In the genomic region with DNA sequence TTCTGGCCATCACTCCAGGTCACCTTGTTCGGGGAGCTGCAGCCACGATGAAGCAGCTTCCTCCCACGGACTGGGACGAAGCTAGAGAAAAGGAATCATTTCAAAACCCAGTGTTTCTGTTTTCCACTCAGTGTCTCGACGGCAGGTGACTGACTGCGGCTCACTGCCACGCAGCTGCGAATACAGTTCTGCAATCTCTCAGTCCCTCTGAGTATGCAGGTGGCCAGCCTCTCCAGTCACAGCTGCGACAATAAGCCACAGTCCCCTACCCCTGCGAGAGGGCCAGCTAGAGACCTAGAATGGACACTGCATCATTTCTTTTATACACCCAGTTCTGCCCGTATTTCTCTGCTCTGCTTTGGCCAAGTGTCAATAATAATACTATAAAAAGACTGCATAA, we compare ENCODE assay signal across 23 mouse cellular contexts. TPM values are rescaled to one million over a fixed set of nuclear protein-coding genes. Genes with fewer than 3 reads are reported as not detected.
DNase-seq lines count a peak whose midpoint lies in the region; ATAC-seq and TF ChIP-seq lines count a peak whose summit lies in the region.
"Had no signal": no experiment of that assay in that cellular context is flagged by ENCODE, and none has a peak within 500 bp of the region (broad histone marks: within the 10 kb centered on the region; RNA-seq: fewer than 3 reads in every experiment).

No protein-coding gene starts in this region.

- 48% methylated on average over 12 of the region's 12 CpGs for whole genome bisulfite sequencing in kidney, postnatal 0 days
- 71% methylated on average over 12 of the region's 12 CpGs for WGBS in limb, embryonic 11.5 days
- WGBS in limb, embryonic 15.5 days, result 39% methylated on average over 12 of the region's 12 CpGs

- intact Hi-C loops in gastrocnemius, adult 2 months (cut with DNase I), result no loop called here

- no peak overlapping the region for H3K4me2 ChIP-seq in kidney, postnatal 0 days (ENCODE audit: low read length)
- no peak overlapping the region for H3K4me2 ChIP-seq in limb, embryonic 11.5 days (ENCODE audit: low read depth, severe bottlenecking)
- no peak overlapping the region for H3K4me2 ChIP-seq in limb, embryonic 15.5 days
- H3K4me2 ChIP-seq: forebrain, embryonic 15.5 days; heart, embryonic 13.5 days; hindbrain, embryonic 12.5 days had no signal

- no peak overlapping the region for H3K9ac ChIP-seq in kidney, postnatal 0 days (ENCODE audit: low read depth, low read length)
- no peak overlapping the region for H3K9ac ChIP-seq in limb, embryonic 11.5 days (ENCODE audit: low read length)
- no peak overlapping the region for H3K9ac ChIP-seq in limb, embryonic 15.5 days
- H3K9ac ChIP-seq: forebrain, embryonic 15.5 days; heart, embryonic 13.5 days; hindbrain, embryonic 12.5 days had no signal

- H3K27ac ChIP-seq in kidney, postnatal 0 days, result no peak overlapping the region
- 0 out of 2 replicates have a peak overlapping the region, but pooled peaks have one; percentile 14 for H3K27ac ChIP-seq in limb, embryonic 11.5 days (replicated peaks; ENCODE audit: low read depth, low read length)
- H3K27ac ChIP-seq in limb, embryonic 15.5 days, result 0 out of 2 replicates have a peak overlapping the region, but pooled peaks have one; percentile 14
- H3K27ac ChIP-seq in gastrocnemius, adult 2 months, result no peak overlapping the region
- H3K27ac ChIP-seq: forebrain, embryonic 15.5 days; heart, embryonic 13.5 days; hindbrain, embryonic 12.5 days had no signal

- no peaks in the 10 kb centered on the region for H3K27me3 ChIP-seq in kidney, postnatal 0 days (ENCODE audit: insufficient read depth, low read length)
- H3K27me3 ChIP-seq in limb, embryonic 11.5 days (ENCODE audit: control insufficient read depth, insufficient read depth, low read length), result no peaks in the 10 kb centered on the region
- no peaks in the 10 kb centered on the region for H3K27me3 ChIP-seq in limb, embryonic 15.5 days
- H3K27me3 ChIP-seq: forebrain, embryonic 15.5 days; heart, embryonic 13.5 days; hindbrain, embryonic 12.5 days had no signal

- no peaks in the 10 kb centered on the region for H3K9me3 ChIP-seq in kidney, postnatal 0 days (replicated peaks; ENCODE audit: low read length)
- no peaks in the 10 kb centered on the region for H3K9me3 ChIP-seq in limb, embryonic 11.5 days (ENCODE audit: control insufficient read depth, low read length)
- H3K9me3 ChIP-seq in limb, embryonic 15.5 days, result no peaks in the 10 kb centered on the region
- H3K9me3 ChIP-seq: forebrain, embryonic 15.5 days; G1E; heart, embryonic 13.5 days; hindbrain, embryonic 12.5 days had no signal

- TF ChIP-seq CTCF in kidney, postnatal 0 days (IDR thresholded peaks at IDR 0.05; ENCODE audit: low read depth), result no peak
- TF ChIP-seq CTCF in gastrocnemius, adult 2 months (IDR thresholded peaks at IDR 0.05), result no peak

- no peaks in the 10 kb centered on the region for H3K4me1 ChIP-seq in kidney, postnatal 0 days (replicated peaks; ENCODE audit: insufficient read depth, low read length)
- peaks cover 7% of the 10 kb centered on the region; the same call in 1 of the 2 replicates for H3K4me1 ChIP-seq in limb, embryonic 11.5 days (ENCODE audit: control insufficient read depth, insufficient read depth, low read length)
- peaks cover 32% of the 10 kb centered on the region for H3K4me1 ChIP-seq in limb, embryonic 15.5 days
- H3K4me1 ChIP-seq: heart, embryonic 13.5 days had no signal

- ATAC-seq in kidney, postnatal 0 days (replicated peaks; ENCODE audit: low FRiP score, low read depth), result no peak
- ATAC-seq in limb, embryonic 11.5 days (ENCODE audit: insufficient number of reproducible peaks, low FRiP score, low TSS enrichment, low read depth), result no peak
- ATAC-seq in limb, embryonic 15.5 days (ENCODE audit: insufficient number of reproducible peaks, low FRiP score, low TSS enrichment, low read depth), result 0 out of 2 replicates have a peak, but pooled peaks have one; percentile 35
- ATAC-seq: forebrain, embryonic 15.5 days; hindbrain, embryonic 16.5 days; inflammation-experienced regulatory T-cells, adult 6 months had no signal

- H3K36me3 ChIP-seq in kidney, postnatal 0 days (ENCODE audit: insufficient read depth, low read length), result no peaks in the 10 kb centered on the region
- no peaks in the 10 kb centered on the region for H3K36me3 ChIP-seq in limb, embryonic 11.5 days (ENCODE audit: control insufficient read depth, insufficient read depth, low read length)
- no peaks in the 10 kb centered on the region for H3K36me3 ChIP-seq in limb, embryonic 15.5 days
- H3K36me3 ChIP-seq: forebrain, embryonic 15.5 days; G1E; heart, embryonic 13.5 days; hindbrain, embryonic 12.5 days had no signal

- H3K4me3 ChIP-seq in kidney, postnatal 0 days (replicated peaks; ENCODE audit: low read depth, low read length), result no peak overlapping the region
- H3K4me3 ChIP-seq in limb, embryonic 11.5 days (ENCODE audit: low read depth, low read length), result no peak overlapping the region
- H3K4me3 ChIP-seq in limb, embryonic 15.5 days, result no peak overlapping the region
- no peak overlapping the region for H3K4me3 ChIP-seq in gastrocnemius, adult 2 months
- H3K4me3 ChIP-seq: erythroblast, embryonic 14.5 days; forebrain, embryonic 15.5 days; heart, embryonic 13.5 days; hindbrain, embryonic 12.5 days had no signal

- DNase-seq in kidney, postnatal 0 days (ENCODE audit: low spot score), result peak; percentile 9
- no peak for DNase-seq in kidney, postnatal 36 days
- peak; percentile 14 for DNase-seq in brain, adult 2 months (ENCODE audit: low read depth, low spot score)
- DNase-seq in limb, embryonic 11.5 days (ENCODE audit: low spot score), result no peak
- DNase-seq in liver, result no peak
- no peak for DNase-seq in urinary bladder, postnatal 14 days (ENCODE audit: low spot score)
- no peak for DNase-seq in gastrocnemius, adult 2 months
- DNase-seq: adrenal gland, adult 8-10 months; adrenal gland, postnatal 36 days; cerebellum, adult 11-12 months; cerebellum, adult 9-10 months; cerebellum, postnatal 25 days; gastrocnemius, postnatal 14 days; heart, postnatal 36 days had no signal

RNA-seq across cellular contexts. Expression of gene Ngf, which starts 36.3 kb away (rescaled TPM):
- polyA plus RNA-seq in kidney, postnatal 0 days (2015; fragmentation: Nextera tagmentation; extraction: Ambion mirVana), result 3.0 TPM in 2 replicates
- 3.9 TPM in 2 replicates for polyA plus RNA-seq in limb, embryonic 11.5 days (2014; fragmentation: Nextera tagmentation; extraction: Ambion mirVana)
- 11.1 and 11.7 TPM in 2 replicates for polyA plus RNA-seq in limb, embryonic 15.5 days (2015; fragmentation: Nextera tagmentation; extraction: Ambion mirVana)
- total RNA-seq in gastrocnemius, adult 2 months (2021), result under 1 TPM; 0.74 to 0.89 TPM
- total RNA-seq: granulocyte monocyte progenitor cell, adult 5-6 weeks had no signal
- polyA plus RNA-seq: erythroblast, embryonic 14.5 days; G1E had no signal

Comparison
In these comparisons a context has a peak if more than half of its experiments do, and no peak if none do; other contexts are left out.
1. DNase-seq: peak in kidney, postnatal 0 days (single experiment) and brain, adult 2 months (single experiment); none in kidney, postnatal 36 days (0 of 2), limb, embryonic 11.5 days (single experiment), liver (single experiment), urinary bladder, postnatal 14 days (single experiment) and gastrocnemius, adult 2 months (single experiment).
2. H3K27ac ChIP-seq: peak in limb, embryonic 11.5 days (single experiment) and limb, embryonic 15.5 days (single experiment); none in kidney, postnatal 0 days (single experiment) and gastrocnemius, adult 2 months (single experiment).